Mouse (Mus musculus) thymus, adult 2 months (tissue): ENCODE measurements at regions not wholly inside any gene's neighbourhood (a gene's known extent, or its start where the extent isn't known, plus 50 kb on each side); places are given as distances from the start of the nearest gene placed in this dataset.

Experiments
- DNase-seq: peaks from one replicate; pipeline ENCODE4 v3.0.0; 2021
- H3K27ac ChIP-seq: fragments of 200-500 bp; 2 replicates; pipeline ENCODE4 v1.5.1; 2012; ENCODE audit warnings: low read length, control low read depth; ENCODE audit not compliant: control insufficient read depth, insufficient read depth
- H3K27me3 ChIP-seq: fragments of 200-500 bp; 2 replicates; pipeline ENCODE4 v1.6.1; 2012; ENCODE audit warnings: mild to moderate bottlenecking, low read length, moderate library complexity, mixed read lengths; ENCODE audit not compliant: control insufficient read depth, insufficient read depth
- H3K36me3 ChIP-seq: fragments of 200-500 bp; 2 replicates; pipeline ENCODE4 v1.6.1; 2012; ENCODE audit warnings: mild to moderate bottlenecking, low read length, moderate library complexity; ENCODE audit not compliant: control insufficient read depth, insufficient read depth
- H3K4me1 ChIP-seq: fragments of 200-500 bp; replicated peaks from 2 replicates; pipeline ENCODE4 v1.6.1; 2012; ENCODE audit warnings: low read length; ENCODE audit not compliant: control insufficient read depth, insufficient read depth
- H3K4me3 ChIP-seq: fragments of 200-500 bp; 2 replicates; pipeline ENCODE4 v1.5.1; 2012; ENCODE audit warnings: mild to moderate bottlenecking, low read length, control low read depth, moderate library complexity; ENCODE audit not compliant: control insufficient read depth, insufficient read depth
- CTCF ChIP-seq: fragments of 200-500 bp; IDR thresholded peaks from 2 replicates; pipeline ENCODE4 v1.5.1; 2012; ENCODE audit warnings: mild to moderate bottlenecking, control low read depth, low read length, moderate library complexity, borderline replicate concordance; ENCODE audit not compliant: control insufficient read depth, poor library complexity, insufficient read depth; ENCODE audit errors: extremely low read depth
- POLR2A ChIP-seq: fragments of 200-500 bp; IDR thresholded peaks from 2 replicates; pipeline ENCODE4 v1.6.1; 2012; ENCODE audit warnings: mild to moderate bottlenecking, low read length, control low read depth, moderate library complexity; ENCODE audit not compliant: control insufficient read depth, poor library complexity, insufficient read depth; ENCODE audit errors: extremely low read depth
- WGBS: fragments of 180-500 bp; shearing (Covaris S2); methylation state at CpG from one replicate; pipeline ENCODE4 v1.1.7; 2018; 5-methylcytosine and 5-hydroxymethylcytosine counted together

- Histone ChIP-seq H3K4me1 (no peaks in the 10 kb centered on the region), H3K36me3 (no peaks in the 10 kb centered on the region), H3K4me3 (no peak overlapping the region), H3K27me3 (no peaks in the 10 kb centered on the region), H3K27ac (no peak overlapping the region)
- DNase-seq = no peak
- WGBS = 97% methylated on average over 3 of the region's 3 CpGs
- TF ChIP-seq CTCF (no peak), POLR2A (no peak)
Measured at GRCm38 (mm10) chr2:17876942-17877341, 119.8 kb downstream of the H2al2a start.

- no peak for TF ChIP-seq POLR2A
- no peak for TF ChIP-seq CTCF
- Histone ChIP-seq H3K36me3 (no peaks in the 10 kb centered on the region), H3K27me3 (no peaks in the 10 kb centered on the region), H3K4me1 (no peaks in the 10 kb centered on the region), H3K4me3 (no peak overlapping the region), H3K27ac (no peak overlapping the region)
- WGBS = 94% methylated on average over 9 of the region's 9 CpGs
- no peak for DNase-seq
Measured at GRCm38 (mm10) chr2:17876155-17876554, 120.6 kb downstream of the H2al2a start.

GRCm38 (mm10) chr2:17870562-17870961 lies 126.2 kb downstream of the H2al2a start:
- no peak overlapping the region for H3K27ac ChIP-seq
- TF ChIP-seq CTCF = no peak
- TF ChIP-seq POLR2A = no peak
- no peak for DNase-seq
- H3K4me3 ChIP-seq = no peak overlapping the region
- no peaks in the 10 kb centered on the region for H3K36me3 ChIP-seq
- no peaks in the 10 kb centered on the region for H3K27me3 ChIP-seq
- 9% methylated on average over 2 of the region's 2 CpGs for WGBS
- peaks cover 3% of the 10 kb centered on the region; the same call in 1 of the 2 replicates for H3K4me1 ChIP-seq

GRCm38 (mm10) chr2:17868145-17868544 lies 128.6 kb downstream of the H2al2a start:
- H3K27me3 ChIP-seq = no peaks in the 10 kb centered on the region
- no peak for TF ChIP-seq POLR2A
- TF ChIP-seq CTCF = no peak
- no peak overlapping the region for H3K4me3 ChIP-seq
- H3K36me3 ChIP-seq = no peaks in the 10 kb centered on the region
- H3K4me1 ChIP-seq = peaks cover 3% of the 10 kb centered on the region; the same call in 1 of the 2 replicates
- 88% methylated on average over 9 of the region's 9 CpGs for WGBS
- no peak overlapping the region for H3K27ac ChIP-seq
- no peak for DNase-seq

GRCm38 (mm10) chr2:17867341-17867740 lies 129.4 kb downstream of the H2al2a start:
- H3K4me1 ChIP-seq = peaks cover 3% of the 10 kb centered on the region; the same call in 1 of the 2 replicates
- TF ChIP-seq POLR2A = no peak
- TF ChIP-seq CTCF = no peak
- H3K27me3 ChIP-seq = no peaks in the 10 kb centered on the region
- no peak overlapping the region for H3K4me3 ChIP-seq
- H3K36me3 ChIP-seq = no peaks in the 10 kb centered on the region
- H3K27ac ChIP-seq = no peak overlapping the region
- DNase-seq = no peak
- WGBS = 65% methylated on average over 3 of the region's 3 CpGs

GRCm38 (mm10) chr2:17861765-17862495 lies 130.7 kb upstream of the Nebl start:
- DNase-seq = no peak
- WGBS = 9% methylated on average over 10 of the region's 10 CpGs
- Histone ChIP-seq H3K36me3 (no peaks in the 10 kb centered on the region), H3K27me3 (no peaks in the 10 kb centered on the region), H3K4me3 (no peak overlapping the region), H3K27ac (no peak overlapping the region), H3K4me1 (0 out of 2 replicates have a peak, but pooled peaks cover 4% of the 10 kb centered on the region)
- TF ChIP-seq CTCF = no peak
- TF ChIP-seq POLR2A = no peak

GRCm38 (mm10) chr2:17860922-17861559 lies 129.8 kb upstream of the Nebl start:
- DNase-seq = no peak
- Histone ChIP-seq H3K27me3 (no peaks in the 10 kb centered on the region), H3K27ac (no peak overlapping the region), H3K4me3 (no peak overlapping the region), H3K4me1 (0 out of 2 replicates have a peak, but pooled peaks cover 4% of the 10 kb centered on the region), H3K36me3 (no peaks in the 10 kb centered on the region)
- WGBS = 61% methylated on average over 4 of the region's 4 CpGs
- TF ChIP-seq POLR2A (no peak), CTCF (no peak)
